Mouse (Mus musculus): Measurements from ENCODE around the gene Myh14. TPM values are rescaled to one million over a fixed set of nuclear protein-coding genes. Genes with fewer than 3 reads are reported as not detected.

Gene Myh14
- polyA plus RNA-seq, 1 experiment from 2014 or later = 2.4 TPM

- peaks cover 10% of the 10 kb centered on the region for H3K4me1 ChIP-seq (replicated peaks)
- DNase-seq (ENCODE audit: low spot score) = no peak
- peaks cover 27% of the 10 kb centered on the region for H3K27me3 ChIP-seq (ENCODE audit: insufficient read depth, poor library complexity, severe bottlenecking)
- no peak overlapping the region for H3K27ac ChIP-seq
- H3K4me3 ChIP-seq = no peak overlapping the region
- WGBS = 80% methylated on average over 5 of the region's 5 CpGs
- no peaks in the 10 kb centered on the region for H3K36me3 ChIP-seq
- H3K9me3 ChIP-seq = peaks cover 7% of the 10 kb centered on the region; the same call in 1 of the 2 replicates
Observed at GRCm38 (mm10) chr7:44582709-44583108, 87.9 kb downstream of the Myh14 start.

- H3K4me1 ChIP-seq (replicated peaks) = no peaks in the 10 kb centered on the region; the same call in 1 of the 2 replicates
- DNase-seq (ENCODE audit: low spot score) = no peak
Observed at GRCm38 (mm10) chr7:44581637-44582036, 89.0 kb downstream of the Myh14 start.

GRCm38 (mm10) chr7:44576333-44576844, 94.3 kb downstream of the Myh14 start:
- Histone ChIP-seq H3K36me3 (no peaks in the 10 kb centered on the region), H3K4me1 (replicated peaks) (peaks cover 12% of the 10 kb centered on the region), H3K4me3 (no peak overlapping the region), H3K27me3 (ENCODE audit: insufficient read depth, poor library complexity, severe bottlenecking) (no peaks in the 10 kb centered on the region), H3K9me3 (peaks cover 4% of the 10 kb centered on the region; the same call in 1 of the 2 replicates), H3K27ac (no peak overlapping the region)
- 57% methylated on average over 5 of the region's 5 CpGs for WGBS
- DNase-seq (ENCODE audit: low spot score) = no peak

More at GRCm38 (mm10) chr7:44581637-44582036, 89.0 kb downstream of the Myh14 start:
- peaks cover 17% of the 10 kb centered on the region for H3K27me3 ChIP-seq (ENCODE audit: insufficient read depth, poor library complexity, severe bottlenecking)
- H3K27ac ChIP-seq = no peak overlapping the region
- no peaks in the 10 kb centered on the region for H3K36me3 ChIP-seq
- H3K4me3 ChIP-seq = no peak overlapping the region
- WGBS = 78% methylated on average over 6 of the region's 6 CpGs
- peaks cover 7% of the 10 kb centered on the region; the same call in 1 of the 2 replicates for H3K9me3 ChIP-seq

GRCm38 (mm10) chr7:44572956-44573484, 97.6 kb downstream of the Myh14 start:
- Histone ChIP-seq H3K36me3 (no peaks in the 10 kb centered on the region), H3K27me3 (ENCODE audit: insufficient read depth, poor library complexity, severe bottlenecking) (no peaks in the 10 kb centered on the region), H3K4me3 (no peak overlapping the region), H3K27ac (no peak overlapping the region), H3K9me3 (no peaks in the 10 kb centered on the region), H3K4me1 (replicated peaks) (peaks cover 15% of the 10 kb centered on the region)
- 78% methylated on average over 5 of the region's 5 CpGs for WGBS
- DNase-seq (ENCODE audit: low spot score) = no peak

GRCm38 (mm10) chr7:44572213-44572701, 98.4 kb downstream of the Myh14 start, which contains the start of gene Napsa:
Napsa (plus strand) TSS chr7:44572380.
- no peaks in the 10 kb centered on the region for H3K36me3 ChIP-seq
- DNase-seq (ENCODE audit: low spot score) = no peak
- 0 out of 2 replicates have a peak within 1 kb of the TSS, but pooled peaks have one; percentile 12 for H3K27ac ChIP-seq
- H3K4me3 ChIP-seq = no peak within 1 kb of the TSS
- H3K27me3 ChIP-seq (ENCODE audit: insufficient read depth, poor library complexity, severe bottlenecking) = no peaks in the 10 kb centered on the region
- WGBS = 33% methylated on average over 7 of the region's 7 CpGs
- H3K9me3 ChIP-seq = no peaks in the 10 kb centered on the region
- peaks cover 15% of the 10 kb centered on the region for H3K4me1 ChIP-seq (replicated peaks)

- 0 out of 2 replicates have a peak overlapping the region, but pooled peaks have one; percentile 12 for H3K27ac ChIP-seq
- H3K4me3 ChIP-seq = no peak overlapping the region
- WGBS = 24% methylated on average over 4 of the region's 4 CpGs
- peaks cover 15% of the 10 kb centered on the region for H3K4me1 ChIP-seq (replicated peaks)
- H3K27me3 ChIP-seq (ENCODE audit: insufficient read depth, poor library complexity, severe bottlenecking) = no peaks in the 10 kb centered on the region
- DNase-seq (ENCODE audit: low spot score) = no peak
- no peaks in the 10 kb centered on the region for H3K36me3 ChIP-seq
- H3K9me3 ChIP-seq = no peaks in the 10 kb centered on the region
Observed at GRCm38 (mm10) chr7:44571811-44572210, 98.8 kb downstream of the Myh14 start.

GRCm38 (mm10) chr7:44570989-44571388, 99.7 kb downstream of the Myh14 start:
- no peak overlapping the region for H3K4me3 ChIP-seq
- H3K27me3 ChIP-seq (ENCODE audit: insufficient read depth, poor library complexity, severe bottlenecking) = no peaks in the 10 kb centered on the region
- DNase-seq (ENCODE audit: low spot score) = no peak
- peaks cover 15% of the 10 kb centered on the region for H3K4me1 ChIP-seq (replicated peaks)
- H3K9me3 ChIP-seq = no peaks in the 10 kb centered on the region
- no peak overlapping the region for H3K27ac ChIP-seq
- H3K36me3 ChIP-seq = no peaks in the 10 kb centered on the region
- WGBS = 86% methylated on average over 6 of the region's 6 CpGs

- DNase-seq (ENCODE audit: low spot score) = no peak
- Histone ChIP-seq H3K4me3 (no peak overlapping the region), H3K27ac (no peak overlapping the region), H3K36me3 (no peaks in the 10 kb centered on the region), H3K9me3 (no peaks in the 10 kb centered on the region), H3K27me3 (ENCODE audit: insufficient read depth, poor library complexity, severe bottlenecking) (no peaks in the 10 kb centered on the region; the same call in 1 of the 2 replicates), H3K4me1 (replicated peaks) (peaks cover 15% of the 10 kb centered on the region)
- 82% methylated on average over 9 of the region's 9 CpGs for WGBS
Observed at GRCm38 (mm10) chr7:44568803-44569202, 101.8 kb downstream of the Myh14 start.

- Histone ChIP-seq H3K4me1 (replicated peaks) (no peaks in the 10 kb centered on the region), H3K4me3 (no peak overlapping the region), H3K9me3 (no peaks in the 10 kb centered on the region), H3K36me3 (no peaks in the 10 kb centered on the region), H3K27ac (no peak overlapping the region), H3K27me3 (ENCODE audit: insufficient read depth, poor library complexity, severe bottlenecking) (no peaks in the 10 kb centered on the region; the same call in 1 of the 2 replicates)
- DNase-seq (ENCODE audit: low spot score) = no peak
- WGBS = 75% methylated on average over 6 of the region's 6 CpGs
Observed at GRCm38 (mm10) chr7:44565414-44565813, 105.2 kb downstream of the Myh14 start.

GRCm38 (mm10) chr7:44564486-44564885, 106.2 kb downstream of the Myh14 start:
- no peaks in the 10 kb centered on the region; the same call in 1 of the 2 replicates for H3K27me3 ChIP-seq (ENCODE audit: insufficient read depth, poor library complexity, severe bottlenecking)
- H3K4me3 ChIP-seq = no peak overlapping the region
- DNase-seq (ENCODE audit: low spot score) = no peak
- WGBS = 85% methylated on average over 10 of the region's 10 CpGs
- H3K27ac ChIP-seq = no peak overlapping the region
- no peaks in the 10 kb centered on the region for H3K36me3 ChIP-seq
- no peaks in the 10 kb centered on the region for H3K4me1 ChIP-seq (replicated peaks)
- no peaks in the 10 kb centered on the region for H3K9me3 ChIP-seq

- no peaks in the 10 kb centered on the region for H3K36me3 ChIP-seq
- 53% methylated on average over 8 of the region's 8 CpGs for WGBS
Observed at GRCm38 (mm10) chr7:44563284-44563683, 107.4 kb downstream of the Myh14 start.

GRCm38 (mm10) chr7:44560435-44561400, 109.9 kb downstream of the Myh14 start:
- 54% methylated on average over 18 of the region's 18 CpGs for WGBS
- peak; percentile 80 for DNase-seq (ENCODE audit: low spot score)
- Histone ChIP-seq H3K27ac (no peak overlapping the region), H3K27me3 (ENCODE audit: insufficient read depth, poor library complexity, severe bottlenecking) (no peaks in the 10 kb centered on the region; the same call in 1 of the 2 replicates), H3K36me3 (no peaks in the 10 kb centered on the region), H3K4me3 (no peak overlapping the region), H3K4me1 (replicated peaks) (no peaks in the 10 kb centered on the region), H3K9me3 (no peaks in the 10 kb centered on the region)

More at GRCm38 (mm10) chr7:44563284-44563683, 107.4 kb downstream of the Myh14 start:
- H3K9me3 ChIP-seq = no peaks in the 10 kb centered on the region
- H3K4me3 ChIP-seq = no peak overlapping the region
- H3K27me3 ChIP-seq (ENCODE audit: insufficient read depth, poor library complexity, severe bottlenecking) = no peaks in the 10 kb centered on the region; the same call in 1 of the 2 replicates
- no peak for DNase-seq (ENCODE audit: low spot score)
- H3K27ac ChIP-seq = no peak overlapping the region
- H3K4me1 ChIP-seq (replicated peaks) = no peaks in the 10 kb centered on the region

All from hindbrain, embryonic 10.5 days (tissue).